Mouse (Mus musculus) T-helper 17 cell (primary cell): ENCODE data around the gene Evi5l.

ENCODE experiments used
- in situ Hi-C, 2 experiments: fragments of 300-600 bp; cut with MboI, MseI; formaldehyde crosslinking; loops; 1 replicate in 1 of 2; 2 replicates in 1 of 2; pipeline ENCODE4 v1.15.1; 2025; ENCODE audit warnings: high pct_unique_total_duplicates in 2 of 2

Gene Evi5l

DNA sequence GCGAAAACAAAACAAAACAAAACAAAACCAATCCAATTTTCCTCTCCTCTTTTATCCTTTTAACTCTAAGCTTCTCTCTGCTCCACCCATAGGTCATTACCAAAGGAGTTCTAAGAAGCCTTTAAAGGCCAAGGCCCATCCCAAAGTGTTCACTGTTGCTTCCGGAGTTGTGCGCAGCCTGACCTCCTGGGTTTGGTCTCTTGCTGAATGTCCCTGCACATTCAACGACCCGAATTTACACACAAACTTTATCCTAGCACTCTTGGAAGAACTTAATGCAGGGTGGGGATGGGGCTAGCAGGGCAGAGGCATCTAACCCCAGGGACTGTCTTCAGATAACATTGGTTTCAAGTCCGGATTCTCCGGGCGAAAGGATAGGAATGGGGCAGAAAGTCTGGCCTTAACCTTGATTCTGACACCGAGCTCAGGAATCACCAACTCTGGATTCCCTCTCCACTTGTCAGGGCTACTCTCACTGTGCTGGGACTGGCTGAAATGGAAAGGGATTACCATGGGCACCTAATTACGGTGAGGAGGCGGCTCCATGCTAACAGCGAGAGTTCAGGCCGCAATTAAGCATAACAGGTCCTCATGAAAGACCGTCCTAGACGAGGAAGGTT lies 71.6 kb downstream of the Evi5l start:
- in situ Hi-C loops: loop anchor here in 1 of 2 experiments (10.0 kb wide), 1 partner anchor 603 kb away; the partner anchor contains the start of gene Stxbp2

- in situ Hi-C loops: loop anchor here in 1 of 2 experiments (10.0 kb wide), 1 partner anchor 604 kb away; the partner anchor contains the start of gene Stxbp2
These were observed 72.2 kb downstream of the Evi5l start, which contains the start of the genes Map2k7 and Gm49320 for GRCm38 (mm10) chr8:4238434-4239192. Map2k7 (plus strand) TSS chr8:4238740. Gm49320 (plus strand) TSS chr8:4238865.

DNA sequence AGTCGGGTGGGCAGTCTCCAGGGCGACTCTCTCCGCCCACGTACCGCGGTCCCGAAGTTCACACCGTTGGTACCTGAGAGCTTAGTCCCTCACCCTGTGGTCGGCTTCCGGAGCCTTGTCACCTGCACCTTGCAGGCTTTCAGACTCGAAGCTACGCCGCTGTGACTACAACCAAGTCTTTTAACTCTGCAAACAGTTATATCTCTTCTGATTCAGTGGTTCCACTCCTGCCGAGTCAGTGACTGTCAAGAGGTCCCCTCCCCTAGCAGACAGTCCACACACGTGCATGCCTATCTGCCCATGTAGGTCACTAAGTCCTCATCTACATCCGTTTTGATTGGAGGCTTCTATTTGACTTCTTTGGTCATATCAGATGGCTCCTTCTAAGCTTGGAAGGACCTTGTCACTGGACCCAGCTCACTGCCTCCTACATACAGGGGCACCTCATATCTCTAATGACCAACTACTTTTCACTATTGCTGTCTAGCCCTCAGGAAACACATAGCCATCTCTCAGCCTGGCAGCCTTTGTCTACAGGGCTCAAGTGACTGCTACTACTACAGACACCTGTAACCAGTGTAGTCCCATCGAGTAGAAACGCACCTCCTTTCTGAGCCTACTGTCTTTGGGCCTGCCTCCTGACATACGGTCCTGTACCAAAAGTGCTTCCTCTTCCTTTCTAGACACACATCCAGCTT lies 73.0 kb downstream of the Evi5l start:
- in situ Hi-C loops: loop anchor here in 1 of 2 experiments (10.0 kb wide), 1 partner anchor 605 kb away; the partner anchor contains the start of gene Stxbp2

DNA sequence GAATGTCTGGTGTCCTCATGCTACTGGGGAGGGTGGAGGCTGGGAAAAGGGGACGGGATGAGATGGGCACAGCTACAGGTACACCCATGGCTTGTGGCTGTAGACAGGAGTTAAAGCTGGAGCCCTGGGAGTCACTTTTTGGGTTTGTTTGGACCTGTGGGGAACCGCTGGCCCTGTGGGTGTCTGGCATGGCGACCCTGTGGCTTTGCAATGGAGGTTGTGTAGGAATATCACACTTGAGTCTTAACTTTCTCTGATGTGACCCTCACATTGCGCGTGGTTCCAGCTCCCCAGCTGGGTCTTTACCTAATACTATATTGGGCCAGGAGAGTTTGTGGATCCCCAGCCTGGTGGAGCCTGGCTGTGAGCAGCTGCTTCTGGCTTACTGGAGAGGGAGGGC lies 78.7 kb downstream of the Evi5l start:
- in situ Hi-C loops: no loop called here

DNA sequence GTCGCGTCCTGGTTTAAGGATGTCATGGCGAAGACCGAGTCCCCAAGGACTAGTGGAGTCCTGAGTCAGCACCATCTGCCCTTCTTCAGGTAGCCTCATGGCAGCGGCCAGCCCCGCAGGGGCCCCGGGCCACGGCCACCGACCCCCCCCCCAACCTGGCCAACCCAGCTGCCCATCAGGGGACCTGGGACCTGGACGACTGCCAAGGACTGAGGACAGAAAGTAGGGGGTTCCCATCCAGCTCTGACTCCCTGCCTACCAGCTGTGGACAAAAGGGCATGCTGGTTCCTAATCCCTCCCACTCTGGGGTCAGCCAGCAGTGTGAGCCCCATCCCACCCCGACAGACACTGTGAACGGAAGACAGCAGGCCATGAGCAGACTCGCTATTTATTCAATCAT lies 79.4 kb downstream of the Evi5l start:
- in situ Hi-C loops: no loop called here

DNA sequence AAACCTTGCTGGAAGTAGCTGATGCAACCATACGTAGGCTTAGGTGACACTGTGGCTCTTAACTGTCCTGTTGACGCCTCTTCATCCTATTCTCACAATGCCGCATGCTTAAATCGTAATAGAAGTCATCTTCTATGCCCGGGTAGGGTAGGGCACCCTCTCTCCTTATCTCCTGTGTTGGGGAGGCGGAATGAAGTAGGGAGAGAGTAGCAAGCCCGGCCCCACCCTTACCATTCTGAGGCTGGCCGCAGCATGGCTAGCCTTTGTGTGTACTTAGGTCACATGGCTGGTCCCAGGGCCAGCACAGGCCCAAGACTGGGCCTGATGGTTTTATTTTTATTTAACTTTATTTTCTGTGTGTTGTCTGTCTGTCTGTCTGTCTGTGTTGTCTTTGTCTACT lies 80.9 kb downstream of the Evi5l start:
- in situ Hi-C loops: no loop called here

DNA sequence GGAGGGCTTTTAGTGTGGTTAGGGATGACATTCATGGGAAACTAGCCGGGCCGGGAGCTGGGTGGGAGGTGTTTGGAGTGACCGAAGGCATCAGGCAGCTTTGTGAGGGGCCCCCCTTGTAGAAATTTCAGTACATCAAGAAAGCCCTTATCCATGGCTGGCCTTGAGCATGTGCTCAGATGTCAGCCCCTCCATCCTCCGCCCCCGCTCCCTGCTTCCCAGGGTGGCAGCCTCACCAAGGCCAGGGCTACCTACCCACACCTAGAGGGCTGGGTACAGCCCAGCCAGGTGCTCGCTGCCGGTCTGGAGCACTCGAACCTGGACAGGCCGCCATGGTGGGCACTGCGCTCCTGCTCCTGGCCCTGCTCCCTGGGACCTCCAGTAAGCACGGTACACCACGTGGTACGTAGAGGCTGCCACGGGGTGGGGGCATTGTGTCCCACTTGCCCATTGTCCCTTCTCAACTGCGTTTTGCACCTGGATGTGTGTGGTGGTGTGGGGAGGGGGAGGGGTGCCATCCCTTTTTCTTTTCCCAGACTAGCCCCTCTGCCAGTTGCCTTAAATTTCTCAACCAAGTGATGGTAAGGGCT lies 81.7 kb downstream of the Evi5l start, which contains the start of gene Tgfbr3l:
Tgfbr3l (plus strand) TSS at position 264 of the 590 bp plus-strand sequence.
- in situ Hi-C loops: no loop called here

DNA sequence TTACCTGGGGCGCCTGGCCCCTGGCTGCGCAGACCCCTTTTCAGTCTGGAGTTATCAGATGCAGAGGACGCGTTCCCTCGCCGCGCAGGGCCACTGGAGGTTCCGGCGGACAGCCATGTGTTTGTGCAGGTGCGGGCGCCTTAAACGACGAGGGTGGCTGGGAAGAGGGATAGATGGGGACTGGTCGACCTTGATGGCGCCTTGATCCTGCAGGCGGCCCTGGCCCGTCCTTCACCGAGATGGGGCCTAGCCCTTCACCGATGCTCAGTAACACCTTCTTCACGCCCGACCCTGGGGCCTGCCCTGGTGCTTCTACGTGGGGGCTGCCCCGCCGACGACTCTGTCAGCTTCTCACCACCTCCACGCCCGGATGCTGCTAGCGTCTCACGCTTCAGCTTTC lies 82.8 kb downstream of the Evi5l start:
- in situ Hi-C loops: no loop called here

DNA sequence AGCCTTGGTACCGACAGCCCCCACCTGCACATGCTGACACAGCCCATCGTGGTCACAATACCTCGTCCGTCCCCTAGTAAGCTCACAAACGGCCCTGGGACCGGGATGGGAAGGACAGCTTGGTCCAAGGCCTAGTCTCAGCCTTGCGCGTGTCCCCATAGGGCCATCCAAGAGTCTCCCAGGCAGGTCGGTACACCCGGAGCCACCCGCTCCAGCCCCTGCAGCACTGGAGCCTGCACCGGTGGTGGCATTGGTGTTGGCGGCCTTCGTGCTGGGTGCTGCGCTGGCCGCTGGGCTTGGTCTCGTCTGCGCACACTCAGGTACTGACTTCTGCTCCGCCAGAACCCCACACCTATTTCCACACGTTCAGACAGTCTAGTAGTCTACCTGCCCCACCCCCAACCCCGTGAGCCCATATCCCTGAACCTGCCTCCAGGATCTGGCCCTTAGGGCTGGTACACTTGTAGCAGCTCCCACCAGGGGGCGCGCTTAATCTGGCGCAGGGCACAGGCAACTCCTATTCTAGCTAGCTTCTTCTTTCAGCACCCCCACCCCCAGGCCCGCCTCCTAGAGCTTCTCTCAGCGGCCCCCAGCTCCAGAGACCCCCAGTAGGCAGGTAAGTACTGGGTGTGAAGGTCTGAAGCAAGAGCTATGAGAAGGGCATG lies 84.1 kb downstream of the Evi5l start:
- in situ Hi-C loops: loop anchor here in 1 of 2 experiments (10.0 kb wide), 1 partner anchor 424 kb away; no protein-coding TSS in a partner anchor

GRCm38 (mm10) chr8:4252116-4252760 lies 85.9 kb downstream of the Evi5l start:
- in situ Hi-C loops: loop anchor here in 1 of 2 experiments (10.0 kb wide), 1 partner anchor 423 kb away; no protein-coding TSS in a partner anchor

DNA sequence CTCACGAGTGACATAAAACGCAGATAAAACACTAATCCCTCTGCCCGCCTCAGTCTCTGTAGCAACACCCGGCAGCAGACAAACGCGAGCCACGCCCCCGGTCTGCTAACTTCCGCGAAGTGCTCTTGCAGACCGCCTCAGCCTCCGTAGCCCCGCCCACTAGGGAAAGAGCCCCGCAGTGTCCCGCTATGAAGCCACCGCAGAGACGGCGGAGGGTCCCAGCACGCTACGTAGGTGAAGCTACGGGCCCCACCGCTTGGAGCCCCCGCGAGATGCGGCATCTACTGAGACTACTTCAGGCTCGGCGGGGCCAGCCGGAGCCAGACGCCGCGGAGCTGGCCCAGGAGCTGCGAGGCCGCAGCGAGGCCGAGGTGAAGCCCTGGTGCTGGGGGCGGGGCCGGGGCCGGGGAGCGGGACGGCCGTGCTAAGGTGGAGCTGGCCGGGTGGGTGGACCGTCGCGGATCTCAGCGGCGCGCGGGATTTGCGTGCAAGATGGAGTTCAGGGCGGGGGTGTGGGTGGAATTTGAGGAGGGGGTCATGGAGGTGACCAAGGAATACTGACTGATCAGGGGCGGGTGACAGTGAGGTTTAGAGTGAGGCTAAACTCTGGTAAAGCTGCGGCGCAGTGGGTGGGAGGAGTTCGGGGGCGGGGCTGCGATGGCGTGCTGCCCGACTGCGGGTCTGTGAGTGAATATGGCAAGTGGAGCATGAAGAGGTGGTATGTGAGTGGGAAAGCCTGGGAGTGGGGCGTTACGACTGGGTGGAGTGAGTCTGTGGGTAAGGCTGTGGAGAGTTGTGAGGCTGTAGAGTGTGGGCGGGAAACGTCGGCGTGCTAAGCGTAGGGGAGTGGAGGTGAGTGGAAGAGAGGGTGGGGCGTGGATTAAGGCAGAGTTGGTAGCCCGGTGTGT lies 86.8 kb downstream of the Evi5l start, which contains the start of gene Snapc2:
Snapc2 (plus strand) TSS at position 147 of the 908 bp plus-strand sequence.
- in situ Hi-C loops: loop anchor here in 1 of 2 experiments (10.0 kb wide), 1 partner anchor 422 kb away; no protein-coding TSS in a partner anchor

DNA sequence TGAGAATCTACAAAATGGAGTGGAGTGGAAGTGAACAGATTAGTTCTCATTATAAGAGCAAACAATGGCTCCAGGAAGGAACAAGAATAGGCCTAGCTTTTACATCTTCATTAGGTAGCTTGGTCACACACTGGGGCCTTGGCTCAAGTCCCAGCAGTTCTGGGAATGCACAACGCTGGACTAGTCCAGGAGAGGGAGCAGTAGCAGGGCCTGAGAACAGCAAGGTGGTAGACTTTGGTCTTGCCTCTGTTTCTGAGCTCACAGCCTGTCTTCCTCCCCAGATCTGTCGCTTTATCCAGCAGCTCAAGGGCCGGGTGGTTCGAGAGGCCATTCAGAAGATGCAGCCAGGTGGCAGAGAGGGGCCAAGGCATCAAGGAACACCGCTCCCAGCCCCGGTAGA lies 87.6 kb downstream of the Evi5l start:
- in situ Hi-C loops: loop anchor here in 1 of 2 experiments (10.0 kb wide), 1 partner anchor 421 kb away; no protein-coding TSS in a partner anchor

- in situ Hi-C loops: loop anchor here in 1 of 2 experiments (5.0 to 10.0 kb wide), 2 partner anchors 67 to 419 kb away; no protein-coding TSS in a partner anchor
These were observed 89.1 kb downstream of the Evi5l start for GRCm38 (mm10) chr8:4255471-4255870.

DNA sequence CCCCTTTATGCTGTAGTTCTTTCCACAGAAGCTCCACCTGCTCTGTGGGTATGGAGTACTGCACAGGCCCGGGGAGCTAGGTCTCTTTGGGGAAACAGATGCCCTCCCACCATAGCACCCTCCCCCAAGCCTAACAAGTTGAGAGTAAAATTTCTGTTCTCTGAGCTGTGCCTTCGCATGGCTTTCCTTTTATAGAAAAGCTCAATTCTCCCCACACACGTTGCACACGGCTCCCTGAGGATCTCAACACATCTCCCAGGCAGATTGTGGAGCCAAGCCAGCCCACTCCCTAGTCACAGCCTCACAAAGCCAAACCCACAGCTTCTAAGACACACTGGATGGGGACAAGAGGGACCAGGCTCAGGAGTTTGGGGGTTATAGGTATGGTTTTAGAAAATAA lies 90.5 kb downstream of the Evi5l start:
- in situ Hi-C loops: loop anchor here in 1 of 2 experiments (5.0 to 10.0 kb wide), 2 partner anchors 65 to 418 kb away; no protein-coding TSS in a partner anchor

- in situ Hi-C loops: loop anchor here in 1 of 2 experiments (5.0 to 10.0 kb wide), 2 partner anchors 65 to 417 kb away; no protein-coding TSS in a partner anchor
These were observed 91.0 kb downstream of the Evi5l start for GRCm38 (mm10) chr8:4257350-4257749.

DNA sequence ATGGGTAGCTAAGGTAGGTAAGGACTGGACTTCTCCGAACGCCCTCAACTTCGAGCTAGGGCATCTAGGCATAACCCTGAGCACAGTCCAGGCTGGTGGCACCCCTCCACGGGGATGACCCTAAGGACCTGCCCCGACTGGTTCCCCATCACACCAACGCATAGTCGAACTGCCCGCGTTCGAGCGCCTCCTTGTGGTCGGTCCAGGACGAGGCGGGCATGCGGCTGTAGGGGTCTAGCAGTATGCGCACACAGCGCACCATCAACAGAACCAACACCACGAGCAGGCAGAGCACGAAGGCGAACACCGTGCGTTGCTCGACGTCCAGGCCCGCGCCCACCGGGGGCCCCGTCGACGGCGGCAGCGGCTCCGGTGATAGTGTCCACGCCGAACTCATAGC lies 91.9 kb downstream of the Evi5l start:
- in situ Hi-C loops: loop anchor here in 1 of 2 experiments (5.0 to 10.0 kb wide), 2 partner anchors 64 to 417 kb away; no protein-coding TSS in a partner anchor

DNA sequence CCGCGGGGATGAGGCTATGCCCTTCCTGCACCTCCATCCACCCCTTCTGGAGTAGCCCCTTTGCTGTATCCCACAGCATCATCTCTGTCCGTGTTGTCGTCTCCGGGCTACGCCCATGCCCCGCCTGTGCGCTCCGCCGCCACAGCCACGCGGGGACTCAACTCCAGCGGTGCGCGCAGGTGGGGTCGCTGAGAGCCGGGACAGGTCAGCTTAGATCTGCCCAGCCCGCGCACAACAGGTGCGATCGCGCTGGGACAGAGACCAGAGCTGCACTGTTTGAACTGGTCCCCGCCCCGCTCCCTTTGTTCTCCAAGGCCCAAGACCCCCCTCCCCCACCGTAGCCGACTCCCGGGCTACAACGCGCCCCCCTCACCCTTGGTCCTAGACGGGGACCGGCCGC lies 92.3 kb downstream of the Evi5l start:
- in situ Hi-C loops: loop anchor here in 1 of 2 experiments (5.0 to 10.0 kb wide), 2 partner anchors 64 to 416 kb away; no protein-coding TSS in a partner anchor

DNA sequence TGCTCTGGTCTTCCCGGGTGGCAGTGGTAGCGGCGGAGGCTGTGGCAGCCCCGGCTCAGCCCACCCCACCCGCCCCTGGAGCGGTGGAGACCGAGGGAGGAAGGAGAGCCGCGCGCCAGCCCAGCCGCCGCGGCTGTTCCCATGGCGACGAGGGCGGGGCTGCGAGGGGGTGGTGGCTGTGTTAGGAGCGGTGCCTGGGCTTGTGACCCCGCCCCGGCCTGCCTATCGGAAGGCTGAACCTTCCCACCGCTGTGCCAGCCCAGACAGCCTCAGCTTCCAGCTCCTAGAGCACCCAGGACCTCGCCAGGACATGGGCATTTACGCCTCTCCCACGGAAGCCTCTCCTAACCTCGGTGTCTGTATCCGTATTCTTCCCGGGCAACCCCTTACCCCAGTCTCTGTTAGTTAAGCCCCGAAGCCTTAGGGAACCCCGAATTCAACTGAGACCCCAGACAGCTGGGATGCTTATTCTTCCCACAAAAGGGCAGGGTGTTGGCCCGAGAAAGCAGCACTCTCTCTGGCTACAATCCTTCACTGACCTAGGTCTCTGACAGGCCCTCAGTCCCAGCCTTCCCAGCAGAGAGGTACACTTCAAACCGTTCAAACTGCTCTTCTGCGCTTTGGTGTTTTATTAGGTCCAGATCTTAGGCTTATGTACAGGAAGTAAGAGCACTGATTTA lies 92.9 kb downstream of the Evi5l start, which contains the start of gene Ctxn1:
Ctxn1 (minus strand) TSS at position 150 of the 680 bp plus-strand sequence.
- in situ Hi-C loops: loop anchor here in 1 of 2 experiments (5.0 to 10.0 kb wide), 2 partner anchors 63 to 416 kb away; no protein-coding TSS in a partner anchor
